Mouse (Mus musculus) induced T-regulatory cell, adult 2 months (primary cell): ENCODE measurements around the gene Casp7.
"Not testable (repeated sequence)": the region's sequence is repeated elsewhere in the genome, so short reads cannot be mapped to it uniquely, and the experiment has no call there.

Source experiments
- DNase-seq: peaks from one replicate; pipeline ENCODE4 v3.0.0-alpha.2; 2012; ENCODE audit warnings: low read depth

Casp7 gene

DNA sequence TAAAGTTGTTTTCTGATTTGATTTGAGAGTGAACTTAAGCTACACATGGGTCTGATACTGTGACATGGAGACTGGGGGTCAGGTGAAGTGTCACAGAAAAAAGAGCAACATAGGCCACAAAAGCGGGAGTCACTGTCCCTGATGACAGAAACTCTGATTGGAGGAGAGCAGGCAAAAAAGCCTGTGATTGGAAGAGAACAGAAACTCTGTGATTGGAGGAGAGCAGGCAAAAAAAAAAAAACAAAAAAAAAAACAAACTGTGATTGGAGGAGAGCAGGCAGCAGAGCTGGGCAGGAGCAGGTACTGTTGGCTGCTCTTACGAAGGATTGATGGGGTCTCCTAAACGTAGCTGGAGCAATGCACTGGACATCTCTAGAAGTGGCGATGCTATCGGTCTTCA lies 11.4 kb upstream of the Casp7 start:
- no peak for DNase-seq

DNA sequence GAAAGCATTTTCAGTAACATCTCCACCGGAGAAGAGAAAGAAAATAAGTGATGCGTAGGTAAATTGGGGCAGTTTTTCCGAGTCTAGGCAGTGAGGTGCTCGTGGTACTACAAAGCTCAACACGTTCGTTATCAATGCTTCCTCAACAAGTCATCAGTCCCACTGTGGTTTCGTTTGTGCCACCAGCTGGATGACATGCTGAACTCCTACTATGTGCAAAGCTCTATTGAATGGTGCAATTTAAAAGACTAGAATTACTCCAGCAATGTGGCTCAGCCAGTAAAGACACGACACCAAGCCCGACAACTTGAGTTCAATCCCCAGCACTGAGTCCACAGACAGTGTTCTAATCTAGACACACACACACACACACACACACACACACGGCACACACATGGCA lies 10.8 kb upstream of the Casp7 start:
- DNase-seq = no peak

DNA sequence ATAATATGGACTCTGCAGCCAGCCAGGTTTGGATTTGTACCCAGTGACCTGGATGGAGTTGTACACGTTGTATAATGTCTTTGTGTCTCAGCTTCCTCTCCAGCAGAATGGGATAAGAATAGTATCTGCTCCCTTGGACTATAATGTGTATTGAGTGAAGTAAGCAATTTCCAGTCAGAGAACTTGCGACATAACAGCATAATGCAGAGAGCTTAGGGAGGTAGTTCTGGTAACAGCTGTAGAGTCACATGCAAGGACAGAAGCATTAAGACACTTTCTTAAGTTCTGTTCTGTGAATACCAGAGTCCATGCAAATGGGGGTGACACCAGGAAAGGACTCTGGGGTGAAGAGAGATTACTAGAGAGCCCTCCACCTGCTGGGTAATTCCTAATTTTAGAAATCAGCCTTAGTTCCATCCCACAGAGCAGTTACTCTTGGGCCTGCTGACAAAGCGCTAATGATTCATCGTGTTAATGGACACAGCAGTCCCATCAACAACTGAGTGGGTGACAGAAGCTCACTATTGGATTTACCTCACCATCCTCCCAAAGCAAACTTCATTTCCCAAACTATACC lies 9.1 kb upstream of the Casp7 start:
- no peak for DNase-seq

DNA sequence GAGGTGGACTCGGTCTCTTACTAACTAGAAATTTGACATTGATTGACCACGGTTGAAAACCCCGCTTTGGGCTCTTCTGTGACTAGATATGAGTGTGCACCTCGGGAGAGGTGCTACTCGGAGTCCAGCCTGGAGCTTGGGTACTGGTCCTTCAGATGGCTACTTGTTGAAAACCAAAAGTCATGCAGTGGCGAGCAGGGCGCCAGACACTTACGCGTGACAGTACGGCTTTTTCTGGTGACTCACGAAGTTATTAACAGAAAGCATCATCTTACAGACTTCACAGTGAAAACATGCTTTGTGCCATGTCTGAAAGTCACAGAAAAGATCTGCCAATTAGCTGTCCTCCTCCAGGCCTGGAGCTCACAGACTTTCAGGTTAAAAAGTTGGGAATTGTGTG lies 7.8 kb upstream of the Casp7 start:
- no peak for DNase-seq

- DNase-seq = no peak
Measured at GRCm38 (mm10) chr19:56389879-56390278, 7.0 kb upstream of the Casp7 start, which contains the start of gene Nrap. Gene Nrap (minus strand): TSS chr19:56390037.

- DNase-seq = peak; percentile 12
Measured at GRCm38 (mm10) chr19:56391307-56392046, 5.5 kb upstream of the Casp7 start.

- DNase-seq = peak; percentile 8
Measured at GRCm38 (mm10) chr19:56393311-56393866, 3.5 kb upstream of the Casp7 start.

DNA sequence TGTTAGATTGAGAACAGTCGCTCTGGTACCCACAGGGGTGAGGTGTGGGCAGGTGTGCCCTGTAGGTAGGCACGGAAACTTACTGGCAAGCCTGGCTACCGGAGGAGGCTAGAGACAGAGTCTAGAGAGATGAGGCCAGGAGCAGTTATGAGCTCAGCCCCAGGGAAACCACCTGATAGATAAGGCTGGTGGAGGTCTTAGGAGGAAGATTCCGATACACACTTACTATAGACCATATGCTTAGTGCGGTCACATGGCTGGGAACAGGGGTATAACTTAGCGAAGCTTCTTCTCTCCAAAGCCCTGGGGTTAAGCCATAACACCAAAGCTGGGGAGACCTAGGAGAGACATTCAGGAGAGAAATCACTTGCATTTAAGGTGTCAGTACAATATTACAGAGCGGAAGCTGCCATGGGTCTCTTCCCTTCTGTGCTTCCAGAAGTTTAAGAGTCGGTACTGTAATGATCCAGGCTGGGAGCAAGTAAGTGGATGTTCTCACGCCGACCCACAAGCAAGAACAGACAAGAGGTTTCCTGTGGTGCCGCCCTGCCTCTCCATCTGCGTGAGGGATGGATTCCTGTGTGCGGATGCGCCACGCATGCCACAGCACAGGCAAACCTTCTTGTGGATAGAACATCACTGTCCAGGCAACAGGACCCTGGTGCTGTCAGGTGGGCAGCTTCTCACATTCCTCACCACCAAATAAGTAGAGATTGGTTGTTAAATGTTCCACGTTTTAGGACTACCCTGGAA lies 1.6 kb upstream of the Casp7 start:
- DNase-seq = peak; percentile 16

DNA sequence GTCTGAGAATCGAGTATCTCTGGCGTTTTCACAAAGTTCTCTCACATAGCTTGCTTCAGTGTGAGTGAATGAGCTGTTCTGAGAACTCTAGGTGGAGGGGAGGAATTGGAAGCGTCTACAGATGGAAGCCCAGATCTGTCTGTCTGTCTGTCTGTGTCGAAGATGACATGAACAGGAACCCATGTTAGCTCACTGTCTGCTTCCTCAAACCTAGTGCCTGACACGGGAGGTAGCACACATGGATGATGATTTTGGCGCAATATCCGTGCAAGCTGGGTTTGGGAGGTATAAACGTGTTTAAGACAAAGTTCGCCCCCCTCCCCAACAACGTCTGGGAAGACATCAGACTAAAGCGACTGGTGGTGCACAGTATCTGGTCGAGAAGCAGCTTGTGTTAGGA lies 702 bp upstream of the Casp7 start:
- no peak for DNase-seq

DNA sequence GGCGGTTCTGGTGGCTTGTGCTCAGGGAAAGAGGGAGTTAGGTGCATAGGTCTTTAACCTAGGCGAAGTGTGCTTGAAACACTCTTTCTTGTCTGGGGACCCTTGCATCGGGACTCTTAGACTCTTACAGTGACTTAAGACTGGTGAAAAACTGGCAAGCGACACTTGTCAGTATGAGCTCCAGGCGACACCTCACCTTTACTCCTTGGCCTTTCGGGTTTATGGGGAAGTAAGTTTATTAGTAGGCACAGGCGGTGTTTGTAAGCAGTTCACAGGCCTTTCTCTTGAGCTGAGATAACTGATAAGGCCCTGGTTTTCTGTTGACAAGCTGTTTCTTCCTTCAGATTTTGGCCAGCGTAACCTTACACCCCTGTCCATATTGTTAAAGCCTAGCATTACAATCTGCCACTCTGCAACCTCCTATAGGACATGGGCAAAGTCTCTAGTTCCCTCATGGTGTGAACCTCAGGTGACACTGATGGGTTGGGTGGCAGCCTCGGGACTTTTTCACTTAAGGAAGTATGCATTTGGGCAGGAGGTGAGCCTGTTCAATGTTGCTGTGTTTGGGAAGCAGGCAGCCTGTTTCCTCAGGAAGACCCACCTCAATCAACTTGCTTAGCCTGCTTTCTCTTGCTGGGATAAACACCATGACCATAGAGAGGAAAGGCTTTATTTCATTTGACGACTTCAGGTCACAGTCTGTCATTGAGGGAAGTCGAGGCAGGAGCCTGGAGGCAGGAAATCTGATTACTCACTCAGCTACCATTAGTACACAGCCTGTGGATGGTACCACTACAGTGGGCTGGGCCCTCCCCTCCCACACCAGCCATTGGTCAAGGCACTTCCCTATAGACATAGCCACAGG lies 966 bp downstream of the Casp7 start:
- peak; percentile 59 for DNase-seq

DNA sequence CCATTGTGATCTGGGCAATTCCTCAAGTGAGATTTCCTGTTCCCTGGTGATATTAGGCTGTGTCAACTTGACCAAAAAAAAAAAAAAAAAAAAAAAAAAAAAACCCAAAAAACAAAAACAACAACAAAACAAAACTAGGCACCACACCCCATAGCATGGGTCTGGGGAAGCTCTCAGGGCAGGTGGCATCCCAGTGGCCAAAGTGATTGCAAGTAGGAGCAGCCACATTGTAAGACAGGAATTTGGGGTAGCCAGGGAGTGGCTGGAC lies 1.5 kb downstream of the Casp7 start:
- DNase-seq = no peak

DNA sequence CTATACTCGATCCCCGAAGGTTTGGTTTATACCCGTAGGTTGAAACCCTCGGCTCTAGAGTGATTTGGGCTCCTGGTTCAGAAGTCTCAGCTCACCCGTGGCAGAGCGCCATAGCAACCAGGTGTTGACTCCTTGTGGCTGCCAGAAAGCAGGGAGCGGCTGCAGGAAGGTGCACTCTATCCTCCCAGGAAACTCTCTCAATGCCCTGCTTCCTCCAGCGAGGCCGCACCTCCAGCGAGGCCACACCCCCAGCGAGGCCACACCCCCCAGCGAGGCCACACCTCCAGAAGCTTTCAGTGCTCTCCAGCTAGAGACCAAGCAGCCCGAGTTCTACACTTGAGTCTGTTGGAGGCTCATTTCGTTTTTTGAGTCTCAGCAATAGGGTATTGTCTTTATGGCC lies 3.3 kb downstream of the Casp7 start:
- peak; percentile 87 for DNase-seq

GRCm38 (mm10) chr19:56401864-56402263 lies 4.9 kb downstream of the Casp7 start:
- DNase-seq = no peak

- no peak for DNase-seq
Measured at GRCm38 (mm10) chr19:56405824-56406223, 8.9 kb downstream of the Casp7 start.

DNA sequence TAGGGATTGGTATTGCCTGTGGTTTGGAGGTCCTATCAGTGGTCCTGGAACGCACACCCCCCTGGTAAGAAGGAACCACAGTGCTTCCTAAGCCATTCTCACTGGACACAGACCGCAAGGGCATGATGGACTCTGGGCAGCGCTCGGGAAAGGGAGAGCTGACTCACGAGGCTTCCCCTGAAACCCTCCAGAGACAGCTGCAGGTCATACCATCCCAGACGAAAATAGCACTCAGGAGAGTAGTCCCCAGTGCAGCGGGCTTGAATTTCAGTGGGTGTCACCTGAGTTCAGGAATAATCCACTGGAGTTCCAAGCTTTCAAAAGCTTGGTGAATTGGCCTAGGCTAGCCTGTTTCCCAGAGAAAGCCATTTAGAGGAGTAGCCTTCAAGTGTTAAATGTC lies 9.7 kb downstream of the Casp7 start:
- no peak for DNase-seq

- not testable (repeated sequence) for DNase-seq
Measured at GRCm38 (mm10) chr19:56409884-56410283, 13.0 kb downstream of the Casp7 start.

GRCm38 (mm10) chr19:56418404-56418803 lies 21.5 kb downstream of the Casp7 start:
- no peak for DNase-seq

GRCm38 (mm10) chr19:56419452-56419851 lies 22.5 kb downstream of the Casp7 start:
- DNase-seq = no peak

GRCm38 (mm10) chr19:56420345-56420744 lies 23.4 kb downstream of the Casp7 start:
- DNase-seq = no peak

DNA sequence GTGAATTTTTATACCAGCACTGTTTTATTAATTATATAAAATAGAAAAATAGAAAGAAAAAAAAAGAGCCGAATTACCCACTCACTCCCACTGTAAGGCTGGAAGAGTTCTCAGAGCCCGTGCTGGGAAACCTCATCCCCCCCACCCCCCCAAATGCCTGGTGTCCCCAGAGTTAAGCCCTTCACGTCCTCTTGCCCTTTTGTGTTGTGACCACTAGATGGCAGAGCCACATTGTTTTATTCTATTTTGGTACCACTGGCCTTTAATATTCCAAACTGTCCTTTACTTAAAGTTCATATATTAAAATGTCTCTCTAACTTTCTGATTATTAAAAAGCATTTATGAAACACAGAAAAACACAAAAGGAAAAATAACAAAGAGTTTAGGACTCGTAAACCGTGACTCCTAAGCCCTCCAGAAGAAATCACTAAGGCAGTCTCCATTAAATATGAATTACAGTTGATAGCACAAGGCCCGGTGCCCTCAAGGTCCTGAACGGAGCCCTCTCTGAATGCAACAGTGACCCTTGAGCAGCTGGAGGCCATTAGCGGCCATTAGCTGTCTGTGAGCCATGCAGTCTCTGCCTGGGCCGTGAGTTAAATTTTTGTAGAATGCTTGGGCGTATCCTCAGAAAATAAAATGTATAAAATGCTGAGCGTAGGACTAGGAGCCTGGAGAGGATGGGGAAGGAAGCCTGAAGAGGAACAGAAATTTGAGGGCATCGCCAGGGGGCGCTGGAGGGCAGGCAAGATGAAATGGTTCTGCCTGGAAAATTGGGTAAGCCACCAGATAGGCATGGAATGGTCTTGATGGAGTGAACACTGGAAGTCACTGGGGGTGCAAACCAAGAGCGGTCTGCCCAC lies 25.8 kb downstream of the Casp7 start:
- peak; percentile 68 for DNase-seq

DNA sequence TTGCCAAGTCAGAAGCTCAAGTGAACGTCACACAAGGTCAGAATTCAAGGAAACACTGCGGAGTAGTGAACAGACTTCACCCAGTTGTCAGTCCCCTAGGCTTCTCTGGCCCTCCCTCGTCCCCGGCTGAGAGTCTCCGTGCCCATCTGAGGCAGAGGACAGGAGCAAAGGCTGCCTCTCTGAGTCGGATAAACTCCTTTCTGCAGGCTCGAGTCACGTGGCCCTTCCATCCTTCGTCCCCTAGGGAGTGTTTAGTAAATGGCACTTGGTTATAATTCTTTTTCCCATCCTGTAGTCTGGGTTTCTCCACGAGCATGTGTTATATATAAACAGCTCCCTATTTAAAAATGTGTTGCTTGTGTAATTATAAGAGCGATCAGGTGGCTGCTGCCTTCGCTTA lies 26.4 kb downstream of the Casp7 start:
- no peak for DNase-seq
